Mouse (Mus musculus) liver, adult 2 months (tissue): ENCODE measurements at regions not wholly inside any gene's neighbourhood (a gene's known extent, or its start where the extent isn't known, plus 50 kb on each side); places are given as distances from the start of the nearest gene placed in this dataset.

Experiments used
- DNase-seq: peaks from one replicate; pipeline ENCODE4 v3.0.0-alpha.2; 2011; ENCODE audit warnings: low read depth, low spot score; ENCODE audit errors: extremely low read depth
- H3K27ac ChIP-seq: fragments of 200-500 bp; replicated peaks from 2 replicates; pipeline ENCODE4 v1.5.1; 2012; ENCODE audit warnings: low read depth, mild to moderate bottlenecking, control low read depth, inconsistent platforms, low read length; ENCODE audit not compliant: insufficient read depth
- H3K27me3 ChIP-seq: fragments of 200-500 bp; 2 replicates; pipeline ENCODE4 v1.6.1; 2012; ENCODE audit warnings: mild to moderate bottlenecking, moderate library complexity, low read length, inconsistent platforms; ENCODE audit not compliant: control insufficient read depth, insufficient read depth
- H3K36me3 ChIP-seq: fragments of 200-500 bp; 2 replicates; pipeline ENCODE4 v1.6.1; 2012; ENCODE audit warnings: low read length, inconsistent platforms; ENCODE audit not compliant: control insufficient read depth, insufficient read depth
- H3K4me1 ChIP-seq: fragments of 200-500 bp; 2 replicates; pipeline ENCODE4 v1.6.1; 2011; ENCODE audit warnings: low read length; ENCODE audit not compliant: control insufficient read depth, insufficient read depth
- H3K4me3 ChIP-seq: fragments of 200-500 bp; 2 replicates; pipeline ENCODE4 v1.5.1; 2011; ENCODE audit warnings: low read depth, mild to moderate bottlenecking, control low read depth, low read length, moderate library complexity; ENCODE audit not compliant: insufficient read depth
- H3K79me2 ChIP-seq: fragments of 200-500 bp; 2 replicates; pipeline ENCODE4 v1.6.1; 2012; ENCODE audit warnings: inconsistent platforms, mild to moderate bottlenecking, low read length, moderate library complexity; ENCODE audit not compliant: control insufficient read depth, insufficient read depth
- H3K9ac ChIP-seq: fragments of 200-500 bp; 2 replicates; pipeline ENCODE4 v1.6.1; 2012; ENCODE audit warnings: low read depth, mild to moderate bottlenecking, control low read depth, inconsistent platforms, low read length
- CTCF ChIP-seq: fragments of 200-500 bp; IDR thresholded peaks from 2 replicates; pipeline ENCODE4 v1.5.1; 2011; ENCODE audit warnings: low read depth, low read length, control low read depth
- POLR2A ChIP-seq: fragments of 200-500 bp; IDR thresholded peaks from 2 replicates; pipeline ENCODE4 v1.6.1; 2011; ENCODE audit warnings: low read length, control low read depth; ENCODE audit not compliant: insufficient read depth; ENCODE audit errors: extremely low read depth
- whole genome bisulfite sequencing: fragments of 180-500 bp; shearing (Covaris S2); methylation state at CpG from one replicate; pipeline ENCODE4 v1.1.7; 2018; 5-methylcytosine and 5-hydroxymethylcytosine counted together

- TF ChIP-seq CTCF (no peak), POLR2A (no peak)
- no peak for DNase-seq
- Histone ChIP-seq H3K4me1 (no peaks in the 10 kb centered on the region), H3K36me3 (no peaks in the 10 kb centered on the region), H3K79me2 (no peaks in the 10 kb centered on the region), H3K4me3 (no peak overlapping the region), H3K27me3 (no peaks in the 10 kb centered on the region), H3K9ac (no peak overlapping the region), H3K27ac (no peak overlapping the region)
- 84% methylated on average over 1 of the region's 1 CpGs for WGBS
These were observed 113.0 kb upstream of the Gm12728 start for GRCm38 (mm10) chr4:105676690-105677089.

DNA sequence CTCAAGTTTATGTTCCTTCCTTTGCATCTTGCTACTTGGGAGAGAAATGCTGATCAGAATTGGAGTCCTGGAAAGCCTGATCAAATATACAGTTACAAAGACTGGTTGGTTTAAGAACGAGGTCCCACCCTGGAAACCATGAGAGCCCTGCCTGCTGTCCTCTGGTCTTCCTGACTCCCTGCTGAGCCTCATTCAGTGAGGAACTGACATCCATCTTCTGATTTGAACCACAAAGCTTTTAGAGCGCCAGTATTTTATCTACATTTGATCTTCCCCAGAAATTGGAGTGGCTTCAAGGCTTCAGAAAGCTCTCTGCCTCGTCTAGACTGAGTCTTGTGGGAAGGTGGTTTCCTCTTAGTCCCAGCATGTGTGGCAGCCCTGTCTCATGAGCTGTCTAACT is 99.0 kb upstream of the Gm12728 start:
- Histone ChIP-seq H3K4me1 (no peaks in the 10 kb centered on the region), H3K36me3 (no peaks in the 10 kb centered on the region), H3K9ac (no peak overlapping the region), H3K27ac (no peak overlapping the region), H3K27me3 (no peaks in the 10 kb centered on the region), H3K4me3 (no peak overlapping the region), H3K79me2 (no peaks in the 10 kb centered on the region)
- no peak for TF ChIP-seq CTCF
- TF ChIP-seq POLR2A, result no peak
- no peak for DNase-seq
- 67% methylated on average over 3 of the region's 3 CpGs for WGBS

DNA sequence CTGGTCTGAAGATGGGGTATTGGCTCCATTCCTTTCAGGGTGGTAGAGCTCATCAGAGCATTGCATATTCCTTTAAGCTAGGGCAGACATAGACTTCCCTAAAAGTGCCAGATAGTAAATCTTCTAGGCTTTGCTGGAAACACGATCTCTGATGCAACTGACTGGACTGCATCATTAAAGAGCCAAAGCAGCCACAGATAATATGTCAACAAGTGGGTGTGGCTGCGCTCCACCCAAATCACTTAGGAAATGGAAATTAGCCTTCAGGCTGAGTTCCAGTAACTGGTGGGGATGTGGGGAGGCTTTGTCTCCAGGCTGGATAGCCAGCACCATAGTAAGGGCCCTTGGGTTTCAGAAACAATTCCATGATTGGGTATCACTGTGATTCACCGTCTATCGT is 97.3 kb upstream of the Gm12728 start:
- WGBS, result 80% methylated on average over 4 of the region's 4 CpGs
- Histone ChIP-seq H3K79me2 (no peaks in the 10 kb centered on the region), H3K27me3 (no peaks in the 10 kb centered on the region), H3K9ac (no peak overlapping the region), H3K4me3 (no peak overlapping the region), H3K27ac (no peak overlapping the region), H3K36me3 (no peaks in the 10 kb centered on the region), H3K4me1 (no peaks in the 10 kb centered on the region)
- no peak for TF ChIP-seq CTCF
- TF ChIP-seq POLR2A, result no peak
- no peak for DNase-seq

DNA sequence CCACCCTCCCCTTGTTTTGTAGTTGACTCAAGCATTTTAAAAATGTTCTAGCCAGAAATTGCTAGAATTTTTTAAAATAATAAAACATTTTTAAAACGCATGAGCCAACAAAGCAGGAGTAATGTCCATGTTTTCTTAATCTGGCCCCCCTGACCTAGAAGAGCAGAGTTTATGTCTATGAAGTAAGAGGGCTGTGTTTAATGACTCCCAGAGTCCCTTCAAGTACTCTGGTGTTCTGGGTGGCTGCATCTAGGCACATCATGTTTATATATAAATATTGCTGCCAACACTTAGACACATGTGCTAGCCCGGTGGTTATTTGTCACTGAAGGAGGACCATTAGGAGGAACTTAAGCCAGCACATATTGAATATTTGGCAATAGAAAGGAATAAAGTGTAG is 93.8 kb upstream of the Gm12728 start:
- no peak overlapping the region for H3K9ac ChIP-seq
- TF ChIP-seq POLR2A (no peak), CTCF (no peak)
- no peak overlapping the region for H3K27ac ChIP-seq
- WGBS, result 85% methylated on average over 2 of the region's 2 CpGs
- H3K4me1 ChIP-seq, result no peaks in the 10 kb centered on the region
- H3K79me2 ChIP-seq, result no peaks in the 10 kb centered on the region
- H3K4me3 ChIP-seq, result no peak overlapping the region
- H3K27me3 ChIP-seq, result no peaks in the 10 kb centered on the region
- no peak for DNase-seq
- H3K36me3 ChIP-seq, result no peaks in the 10 kb centered on the region

DNA sequence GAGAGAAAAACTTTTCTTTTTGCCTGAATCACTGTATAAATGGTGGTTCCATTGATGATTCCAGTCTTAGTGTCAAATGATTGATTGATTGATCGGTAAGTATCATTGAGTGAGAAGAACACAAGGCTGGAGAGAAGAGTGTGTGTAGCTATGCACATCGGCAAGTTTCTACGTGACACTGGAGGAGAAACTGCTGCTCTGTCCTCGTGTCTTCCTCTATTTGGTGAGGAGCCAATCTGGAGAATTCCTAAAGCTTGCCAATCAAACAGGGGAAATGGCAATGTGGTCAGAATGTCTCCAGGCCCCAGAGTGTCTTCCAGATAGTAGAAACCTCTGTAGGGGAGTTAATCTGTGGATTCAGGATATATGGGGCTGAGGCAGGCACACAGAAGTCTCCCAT is 92.5 kb upstream of the Gm12728 start:
- Histone ChIP-seq H3K36me3 (no peaks in the 10 kb centered on the region), H3K79me2 (no peaks in the 10 kb centered on the region), H3K4me3 (no peak overlapping the region), H3K9ac (no peak overlapping the region), H3K27me3 (no peaks in the 10 kb centered on the region), H3K4me1 (no peaks in the 10 kb centered on the region), H3K27ac (no peak overlapping the region)
- no peak for DNase-seq
- no peak for TF ChIP-seq CTCF
- TF ChIP-seq POLR2A, result no peak
- WGBS, result 89% methylated on average over 4 of the region's 4 CpGs

GRCm38 (mm10) chr4:105702036-105702435 is 87.6 kb upstream of the Gm12728 start:
- Histone ChIP-seq H3K36me3 (no peaks in the 10 kb centered on the region), H3K79me2 (no peaks in the 10 kb centered on the region), H3K27me3 (no peaks in the 10 kb centered on the region), H3K4me1 (no peaks in the 10 kb centered on the region; the same call in 1 of the 2 replicates), H3K4me3 (no peak overlapping the region), H3K9ac (no peak overlapping the region), H3K27ac (no peak overlapping the region)
- TF ChIP-seq POLR2A (no peak), CTCF (no peak)
- 95% methylated on average over 3 of the region's 3 CpGs for WGBS
- no peak for DNase-seq
